Mouse (Mus musculus): Measurements from ENCODE around the gene Psmd2. TPM values are rescaled to one million over a fixed set of nuclear protein-coding genes. Genes with fewer than 3 reads are reported as not detected.

The Psmd2 gene
- polyA plus RNA-seq, 1 experiment = 527 TPM

- TF ChIP-seq GATA1 (IDR thresholded peaks at IDR 0.05; ENCODE audit: low read length) = peak; percentile 69
These were observed 52.4 kb downstream of the Psmd2 start for GRCm38 (mm10) chr16:20703699-20704400.

- no peak for TF ChIP-seq GATA1 (IDR thresholded peaks at IDR 0.05; ENCODE audit: low read length)
These were observed 54.3 kb downstream of the Psmd2 start for GRCm38 (mm10) chr16:20705786-20706185.

- peak; percentile 61 for TF ChIP-seq GATA1 (IDR thresholded peaks at IDR 0.05; ENCODE audit: low read length)
These were observed 55.1 kb downstream of the Psmd2 start for GRCm38 (mm10) chr16:20706407-20707055.

- TF ChIP-seq GATA1 (IDR thresholded peaks at IDR 0.05; ENCODE audit: low read length) = no peak
These were observed 56.9 kb downstream of the Psmd2 start for GRCm38 (mm10) chr16:20708220-20708938.

GRCm38 (mm10) chr16:20708939-20709734, 57.7 kb downstream of the Psmd2 start:
- no peak for TF ChIP-seq GATA1 (IDR thresholded peaks at IDR 0.05; ENCODE audit: low read length)

- TF ChIP-seq GATA1 (IDR thresholded peaks at IDR 0.05; ENCODE audit: low read length) = no peak
These were observed 58.9 kb downstream of the Psmd2 start for GRCm38 (mm10) chr16:20710370-20710769.

- TF ChIP-seq GATA1 (IDR thresholded peaks at IDR 0.05; ENCODE audit: low read length) = no peak
These were observed 59.4 kb downstream of the Psmd2 start for GRCm38 (mm10) chr16:20710810-20711209.

GRCm38 (mm10) chr16:20712190-20712589, 60.7 kb downstream of the Psmd2 start:
- no peak for TF ChIP-seq GATA1 (IDR thresholded peaks at IDR 0.05; ENCODE audit: low read length)

- TF ChIP-seq GATA1 (IDR thresholded peaks at IDR 0.05; ENCODE audit: low read length) = peak; percentile 22
These were observed 61.4 kb downstream of the Psmd2 start for GRCm38 (mm10) chr16:20712889-20713288.

Other genes starting within 250 kb of the Psmd2 start
- gene Abcc5, start 225.3 kb upstream of the Psmd2 start, polyA plus RNA-seq (2012) = 5.3 and 6.1 TPM in 2 replicates
- gene Eif2b5, start 152.8 kb upstream of the Psmd2 start, polyA plus RNA-seq (2012) = 37.0 and 41.0 TPM in 2 replicates
- gene Dvl3, start 134.7 kb upstream of the Psmd2 start, polyA plus RNA-seq (2012) = 27.3 and 29.1 TPM in 2 replicates
- 66.4 and 77.9 TPM in 2 replicates for gene Ap2m1, start 116.2 kb upstream of the Psmd2 start, polyA plus RNA-seq (2012)
- gene Abcf3, start 103.1 kb upstream of the Psmd2 start, polyA plus RNA-seq (2012) = 31.7 and 40.6 TPM in 2 replicates
- 0.06 and 0.13 TPM in 2 replicates for gene Vwa5b2, start 62.2 kb upstream of the Psmd2 start, polyA plus RNA-seq (2012)
- 4.2 and 14.3 TPM in 2 replicates for gene Eef1akmt4, start 40.1 kb upstream of the Psmd2 start, polyA plus RNA-seq (2012)
- not detected in 2 replicates for gene Gm49333, start 40.0 kb upstream of the Psmd2 start, polyA plus RNA-seq (2012)
- gene Alg3, start 39.9 kb upstream of the Psmd2 start, polyA plus RNA-seq (2012) = 11.5 and 15.2 TPM in 2 replicates
- 0.71 and 0.84 TPM in 2 replicates for gene Camk2n2, start 30.4 kb upstream of the Psmd2 start, polyA plus RNA-seq (2012)
- not detected in 2 replicates for gene Ece2, start 21.8 kb upstream of the Psmd2 start, polyA plus RNA-seq (2012)
- 1,202 and 1,405 TPM in 2 replicates for gene Eif4g1, start 16.7 kb downstream of the Psmd2 start, polyA plus RNA-seq (2012)
- 8.3 and 10.6 TPM in 2 replicates for gene Fam131a, start 41.6 kb downstream of the Psmd2 start, polyA plus RNA-seq (2012)
- 3.3 and 6.9 TPM in 2 replicates for gene Polr2h, start 66.0 kb downstream of the Psmd2 start, polyA plus RNA-seq (2012)
- 20.2 and 45.4 TPM in 2 replicates for gene Clcn2, start 66.1 kb downstream of the Psmd2 start, polyA plus RNA-seq (2012)
- gene Chrd, start 81.5 kb downstream of the Psmd2 start, polyA plus RNA-seq (2012) = not detected in 2 replicates
- not detected in 2 replicates for gene Thpo, start 82.9 kb downstream of the Psmd2 start, polyA plus RNA-seq (2012)